Mouse (Mus musculus): ENCODE results near the gene Tll1. TPM values are rescaled to one million over a fixed set of nuclear protein-coding genes. Genes with fewer than 3 reads are reported as not detected.
"Not testable (repeated sequence)": the region's sequence is repeated elsewhere in the genome, so short reads cannot be mapped to it uniquely, and the experiment has no call there.

The Tll1 gene
- polyA plus RNA-seq, 1 experiment: not detected

- 83% methylated on average over 2 of the region's 2 CpGs for whole genome bisulfite sequencing
- TF ChIP-seq CTCF (IDR thresholded peaks at IDR 0.05; ENCODE audit: control insufficient read depth, insufficient read depth, low read length): no peak
- no peak for TF ChIP-seq POLR2A (IDR thresholded peaks at IDR 0.05; ENCODE audit: borderline replicate concordance, control insufficient read depth, low read depth, low read length)
Measured at GRCm38 (mm10) chr8:64023027-64023426, 183.0 kb downstream of the Tll1 start.

GRCm38 (mm10) chr8:63970612-63971391 is 235.3 kb downstream of the Tll1 start:
- not testable (repeated sequence) for H3K4me1 ChIP-seq (ENCODE audit: control insufficient read depth, insufficient read depth, low read length); H3K4me3 ChIP-seq (replicated peaks; ENCODE audit: control insufficient read depth, low read depth, low read length); H3K27ac ChIP-seq (ENCODE audit: control insufficient read depth, insufficient read depth, low read depth, low read length, poor library complexity)
- WGBS: 43% methylated on average over 9 of the region's 9 CpGs

More at GRCm38 (mm10) chr8:64023027-64023426, 183.0 kb downstream of the Tll1 start:
- Histone ChIP-seq H3K4me1 (ENCODE audit: control insufficient read depth, insufficient read depth, low read length) (no peaks in the 10 kb centered on the region), H3K4me3 (replicated peaks; ENCODE audit: control insufficient read depth, low read depth, low read length) (no peak overlapping the region), H3K27ac (ENCODE audit: control insufficient read depth, insufficient read depth, low read depth, low read length, poor library complexity) (no peak overlapping the region)

Data from bone marrow, adult 2 months (tissue).